In the genomic region with DNA sequence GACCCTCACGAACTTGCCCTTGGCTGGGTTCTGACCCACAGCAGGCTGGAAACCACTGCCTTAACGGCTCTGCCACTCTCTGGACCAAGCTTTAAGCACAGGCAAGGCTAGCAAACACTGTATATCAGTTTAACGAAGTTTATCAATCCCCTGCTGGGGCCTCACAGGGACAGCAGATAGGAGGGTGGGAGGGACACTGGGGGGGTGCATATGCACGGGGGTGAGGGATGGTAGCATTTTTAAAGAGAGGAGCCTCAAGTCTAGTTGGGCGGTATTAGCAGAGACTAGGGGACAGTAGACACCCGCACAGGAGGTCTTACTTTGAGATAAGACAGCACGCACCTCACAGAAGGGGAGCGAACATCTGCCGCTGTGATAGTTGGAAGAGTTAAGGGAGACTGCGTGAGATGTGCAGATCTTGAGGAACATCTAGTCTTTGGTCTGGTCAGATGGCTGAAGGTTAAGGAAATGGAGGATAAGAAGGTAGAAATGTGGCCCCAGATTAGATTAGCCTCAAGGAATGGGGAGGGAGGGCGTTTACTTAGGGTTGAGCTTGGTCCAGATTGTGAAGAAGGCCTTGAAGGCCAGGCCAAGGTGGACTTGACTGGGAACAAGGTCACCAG, we compare ENCODE assay signal across 20 mouse cellular contexts. TPM values are rescaled to one million over a fixed set of nuclear protein-coding genes. Genes with fewer than 3 reads are reported as not detected.
DNase-seq lines count a peak whose midpoint lies in the region; ATAC-seq and TF ChIP-seq lines count a peak whose summit lies in the region.
"Had no signal": no experiment of that assay in that cellular context is flagged by ENCODE, and none has a peak within 500 bp of the region (broad histone marks: within the 10 kb centered on the region; RNA-seq: fewer than 3 reads in every experiment).

No protein-coding gene starts in this region.

- peak; percentile 56 for ATAC-seq in liver, embryonic 12.5 days
- peak; percentile 36 for ATAC-seq in megakaryocyte-erythroid progenitor cell, adult 5-6 weeks (replicated peaks; ENCODE audit: low FRiP score, low TSS enrichment, poor library complexity, severe bottlenecking)
- ATAC-seq: forebrain, embryonic 13.5 days; intestine, embryonic 15.5 days; lung, postnatal 0 days; midbrain, embryonic 16.5 days had no signal

- no peak for TF ChIP-seq POLR2A in lung, adult 2 months (IDR thresholded peaks at IDR 0.05; ENCODE audit: borderline replicate concordance, extremely low read depth, low read depth, low read length)

- DNase-seq in lung, adult 2 months = no peak
- DNase-seq in lung, postnatal 10 days = no peak
- DNase-seq in MEL-GATA-1-ER (ENCODE audit: extremely low read depth, low read depth) (peak; percentile 5), adipocyte (ENCODE audit: low spot score) (no peak)
- no peak for DNase-seq in thymus, postnatal 0 days (ENCODE audit: low spot score)
- DNase-seq: gastrocnemius, postnatal 10 days; heart, adult 18-20 months; kidney, postnatal 36 days; layer of hippocampus, adult 9-11 months; retina, postnatal 1 day; thymus, postnatal 36 days had no signal

- no peak for TF ChIP-seq CTCF in lung, adult 2 months (IDR thresholded peaks at IDR 0.05; ENCODE audit: insufficient read depth, low read length)

- no peaks in the 10 kb centered on the region; the same call in none of the 2 replicates for H3K4me1 ChIP-seq in lung, adult 2 months (ENCODE audit: control insufficient read depth, insufficient read depth, low read length)
- peaks cover 80% of the 10 kb centered on the region for H3K4me1 ChIP-seq in liver, embryonic 12.5 days
- H3K4me1 ChIP-seq: intestine, embryonic 15.5 days had no signal

- H3K9ac ChIP-seq in liver, embryonic 12.5 days = no peak overlapping the region
- H3K9ac ChIP-seq: forebrain, embryonic 13.5 days; heart, embryonic 13.5 days; hindbrain, embryonic 14.5 days; intestine, embryonic 15.5 days had no signal

- peak overlapping the region; percentile 1 for H3K4me3 ChIP-seq in lung, adult 2 months (replicated peaks; ENCODE audit: extremely low read depth, low read depth, low read length)
- peak overlapping the region; percentile 71; the same call in 1 of the 2 replicates for H3K4me3 ChIP-seq in liver, embryonic 12.5 days
- H3K4me3 ChIP-seq: erythroblast, embryonic 14.5 days; forebrain, embryonic 13.5 days; heart, embryonic 13.5 days; intestine, embryonic 15.5 days had no signal

- no peaks in the 10 kb centered on the region for H3K36me3 ChIP-seq in liver, embryonic 12.5 days
- H3K36me3 ChIP-seq: heart, embryonic 13.5 days; intestine, embryonic 15.5 days had no signal

- no peaks in the 10 kb centered on the region for H3K9me3 ChIP-seq in liver, embryonic 12.5 days (replicated peaks)
- H3K9me3 ChIP-seq: forebrain, embryonic 13.5 days; heart, embryonic 13.5 days; intestine, embryonic 15.5 days had no signal

- H3K27ac ChIP-seq in liver, embryonic 12.5 days = peak overlapping the region; percentile 68
- H3K27ac ChIP-seq: forebrain, embryonic 13.5 days; heart, embryonic 13.5 days; hindbrain, embryonic 14.5 days; intestine, embryonic 15.5 days had no signal

- H3K27me3 ChIP-seq in liver, embryonic 12.5 days (replicated peaks) = peaks cover 16% of the 10 kb centered on the region
- H3K27me3 ChIP-seq: intestine, embryonic 15.5 days had no signal

- 60% methylated on average over 11 of the region's 11 CpGs for WGBS in lung, adult 2 months
- WGBS in liver, embryonic 12.5 days (ENCODE audit: insufficient replicate concordance) = 14% methylated on average over 11 of the region's 11 CpGs

- H3K4me2 ChIP-seq in liver, embryonic 12.5 days = peak overlapping the region; percentile 98
- H3K4me2 ChIP-seq: forebrain, embryonic 13.5 days; heart, embryonic 13.5 days; intestine, embryonic 15.5 days had no signal

RNA-seq across cellular contexts. Expression of a gene that starts 5.0 kb away (rescaled TPM):
- polyA plus RNA-seq in lung, adult 2 months (2012; rRNA removed) = 98.8 and 99.3 TPM in 2 replicates
- polyA plus RNA-seq in liver, embryonic 12.5 days (2016; fragmentation: Nextera tagmentation; extraction: Ambion mirVana) = 25.6 and 25.8 TPM in 2 replicates
- 238 and 240 TPM in 2 replicates for total RNA-seq in megakaryocyte-erythroid progenitor cell, adult 5-6 weeks (2014; fragmentation: Nextera tagmentation)
- 148 and 188 TPM in 2 replicates for total RNA-seq in megakaryocyte-erythroid progenitor cell, adult 5-6 weeks (2017)
- 8.4 and 9.6 TPM in 2 replicates for polyA plus RNA-seq in thymus, postnatal 0 days (2015; fragmentation: Nextera tagmentation; extraction: Ambion mirVana)
